Mouse (Mus musculus) midbrain, embryonic 15.5 days (tissue): ENCODE measurements around the gene Fbxo47. TPM values are rescaled to one million over a fixed set of nuclear protein-coding genes. Genes with fewer than 3 reads are reported as not detected.

Source experiments
- ATAC-seq: fragments of 200-750 bp; cut with Nextera tagmentation; replicated peaks from 2 replicates; pipeline ENCODE4 v1.8.0; 2017; ENCODE audit warnings: moderate TSS enrichment
- H3K27ac ChIP-seq: fragments of 300-500 bp; sonication (generic); 2 replicates; pipeline ENCODE4 v1.5.1; 2015; ENCODE audit warnings: mild to moderate bottlenecking, inconsistent platforms
- H3K27me3 ChIP-seq: fragments of 300-500 bp; sonication (generic); replicated peaks from 2 replicates; pipeline ENCODE4 v1.6.1; 2015; ENCODE audit warnings: inconsistent platforms
- H3K36me3 ChIP-seq: fragments of 300-500 bp; sonication (generic); replicated peaks from 2 replicates; pipeline ENCODE4 v1.6.1; 2015; ENCODE audit warnings: inconsistent platforms
- H3K4me1 ChIP-seq: fragments of 300-500 bp; sonication (generic); 2 replicates; pipeline ENCODE4 v1.6.1; 2015; ENCODE audit warnings: inconsistent platforms
- H3K4me2 ChIP-seq: fragments of 300-500 bp; sonication (generic); 2 replicates; pipeline ENCODE4 v1.6.1; 2015; ENCODE audit warnings: inconsistent platforms, mild to moderate bottlenecking, moderate library complexity
- H3K4me3 ChIP-seq: fragments of 300-500 bp; sonication (generic); 2 replicates; pipeline ENCODE4 v1.5.1; 2015; ENCODE audit warnings: mild to moderate bottlenecking, inconsistent platforms
- H3K9ac ChIP-seq: fragments of 300-500 bp; sonication (generic); 2 replicates; pipeline ENCODE4 v1.6.1; 2015; ENCODE audit warnings: mild to moderate bottlenecking, inconsistent platforms
- H3K9me3 ChIP-seq: fragments of 300-500 bp; sonication (generic); 2 replicates; pipeline ENCODE4 v1.6.1; 2016; ENCODE audit warnings: inconsistent platforms
- WGBS: fragments of 180-500 bp; shearing (Covaris S2); methylation state at CpG from one replicate; pipeline ENCODE4 v1.1.7; 2015; ENCODE audit warnings: mixed read lengths; 5-methylcytosine and 5-hydroxymethylcytosine counted together
- polyA plus RNA-seq: library from polyadenylated mRNA; unstranded; fragments of >200 nt; fragmentation: Nextera tagmentation; extraction: Ambion mirVana; gene quantifications from 2 replicates; pipeline ENCODE4 v1.2.1, GENCODE M21; 2015

Fbxo47 gene
- 0.57 and 0.70 TPM in 2 replicates for polyA plus RNA-seq

DNA sequence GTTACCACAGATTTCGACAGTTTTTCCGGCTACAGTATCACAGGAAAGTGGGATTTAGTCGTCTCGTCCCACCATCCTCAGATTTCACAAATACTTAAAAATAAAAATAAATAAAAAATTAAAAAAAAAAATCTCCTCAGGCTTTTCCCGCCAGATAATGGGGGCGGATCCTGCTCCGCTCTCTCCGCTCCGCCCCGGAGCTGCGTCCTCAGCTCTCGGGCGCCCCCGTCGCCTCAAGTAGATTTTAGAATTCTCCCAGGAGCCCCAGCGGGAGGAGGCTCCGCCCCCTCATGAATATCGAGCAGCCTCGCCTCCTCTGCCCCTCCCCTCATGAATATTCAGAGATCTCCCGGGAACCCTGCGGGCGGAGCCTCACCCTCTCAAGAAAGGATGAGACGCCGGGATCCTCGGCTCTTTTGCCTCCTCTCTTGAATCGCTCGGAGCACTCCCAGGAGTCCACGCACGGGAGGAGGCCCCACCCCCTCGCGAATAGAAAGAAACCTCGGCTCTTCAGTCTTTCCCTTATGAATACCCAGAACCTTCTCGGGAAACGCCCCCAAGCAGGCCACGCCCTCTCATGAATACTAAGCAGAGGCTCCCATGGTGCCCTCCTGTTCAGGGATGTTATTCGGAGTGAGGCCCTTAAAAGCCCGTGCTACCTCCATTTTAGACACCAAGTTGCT is at the start of gene Fbxo47:
Fbxo47 (minus strand) TSS at position 237 of the 683 bp plus-strand sequence.
- no peaks in the 10 kb centered on the region for H3K27me3 ChIP-seq
- peak within 1 kb of the TSS; percentile 73 for H3K4me2 ChIP-seq
- no peaks in the 10 kb centered on the region for H3K36me3 ChIP-seq
- H3K9ac ChIP-seq: peak within 1 kb of the TSS; percentile 46
- H3K4me1 ChIP-seq: no peaks in the 10 kb centered on the region
- no peaks in the 10 kb centered on the region for H3K9me3 ChIP-seq
- peak within 1 kb of the TSS; percentile 90 for H3K27ac ChIP-seq
- ATAC-seq: peak; percentile 96
- WGBS: under 1% methylated on average over 37 of the region's 37 CpGs
- H3K4me3 ChIP-seq: peak within 1 kb of the TSS; percentile 66

GRCm38 (mm10) chr11:97933553-97933952 is 49.6 kb upstream of the Fbxo47 start:
- 80% methylated on average over 1 of the region's 1 CpGs for WGBS
- ATAC-seq: no peak
- no peak overlapping the region for H3K27ac ChIP-seq

DNA sequence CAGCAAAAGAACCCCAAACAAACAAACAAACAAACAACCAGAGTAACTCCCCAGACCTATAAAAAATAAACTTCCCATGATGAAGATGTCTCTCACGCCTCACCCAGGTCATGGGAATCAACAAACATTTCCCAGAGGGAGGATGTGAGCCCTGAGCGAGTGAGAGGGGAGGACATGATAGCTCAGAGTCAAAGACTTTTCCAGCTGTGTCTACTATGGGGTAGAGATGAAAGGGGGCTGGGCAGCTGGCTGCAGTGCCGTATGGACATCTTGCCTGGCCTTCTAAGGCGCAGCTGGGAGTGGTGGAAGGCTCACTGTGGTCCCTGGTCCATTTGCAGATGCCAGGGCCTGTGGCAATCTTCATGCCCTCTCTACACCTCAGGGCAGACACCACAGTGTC is 45.0 kb upstream of the Fbxo47 start:
- H3K27me3 ChIP-seq: no peaks in the 10 kb centered on the region
- H3K36me3 ChIP-seq: no peaks in the 10 kb centered on the region
- no peak overlapping the region for H3K4me2 ChIP-seq
- no peaks in the 10 kb centered on the region for H3K4me1 ChIP-seq
- no peaks in the 10 kb centered on the region for H3K9me3 ChIP-seq
- H3K9ac ChIP-seq: no peak overlapping the region
- no peak overlapping the region for H3K4me3 ChIP-seq
- whole genome bisulfite sequencing: 79% methylated on average over 4 of the region's 4 CpGs
- no peak overlapping the region for H3K27ac ChIP-seq
- no peak for ATAC-seq

More at GRCm38 (mm10) chr11:97933553-97933952, 49.6 kb upstream of the Fbxo47 start:
- no peaks in the 10 kb centered on the region for H3K4me1 ChIP-seq
- H3K36me3 ChIP-seq: no peaks in the 10 kb centered on the region
- no peak overlapping the region for H3K4me2 ChIP-seq
- H3K4me3 ChIP-seq: no peak overlapping the region
- H3K9ac ChIP-seq: no peak overlapping the region
- no peaks in the 10 kb centered on the region for H3K9me3 ChIP-seq
- no peaks in the 10 kb centered on the region for H3K27me3 ChIP-seq

DNA sequence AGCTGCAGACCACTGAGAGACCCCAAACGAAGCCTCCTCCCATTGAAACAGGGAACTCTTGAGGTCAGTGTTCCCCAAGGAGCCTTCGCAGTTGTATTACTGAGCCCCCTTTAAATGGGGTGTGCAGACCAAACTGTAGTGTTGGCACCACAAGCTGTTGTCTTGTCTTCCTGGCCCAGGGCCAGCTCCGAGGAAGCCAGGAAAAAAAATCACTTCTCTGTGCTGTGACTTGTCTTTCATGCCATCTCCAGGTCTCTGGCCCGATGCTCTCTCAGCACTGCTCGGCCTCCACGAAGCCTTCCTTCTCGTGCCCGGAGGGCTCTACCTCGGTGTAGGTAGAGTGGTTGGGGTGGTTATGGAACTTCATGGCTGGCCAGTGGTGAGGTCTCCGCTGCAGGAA is 40.3 kb upstream of the Fbxo47 start:
- Histone ChIP-seq H3K36me3 (no peaks in the 10 kb centered on the region), H3K4me1 (no peaks in the 10 kb centered on the region), H3K4me3 (no peak overlapping the region), H3K27me3 (no peaks in the 10 kb centered on the region), H3K4me2 (no peak overlapping the region), H3K9ac (no peak overlapping the region), H3K27ac (no peak overlapping the region), H3K9me3 (no peaks in the 10 kb centered on the region)
- 93% methylated on average over 10 of the region's 10 CpGs for WGBS
- ATAC-seq: no peak

- no peak overlapping the region for H3K4me2 ChIP-seq
- no peaks in the 10 kb centered on the region for H3K9me3 ChIP-seq
- H3K27me3 ChIP-seq: no peaks in the 10 kb centered on the region
- H3K27ac ChIP-seq: no peak overlapping the region
- no peak overlapping the region for H3K4me3 ChIP-seq
- H3K9ac ChIP-seq: no peak overlapping the region
- no peaks in the 10 kb centered on the region for H3K36me3 ChIP-seq
- ATAC-seq: no peak
- 86% methylated on average over 9 of the region's 9 CpGs for WGBS
- H3K4me1 ChIP-seq: no peaks in the 10 kb centered on the region
Observed at GRCm38 (mm10) chr11:97923639-97924038, 39.7 kb upstream of the Fbxo47 start.

GRCm38 (mm10) chr11:97915974-97916503 is 32.1 kb upstream of the Fbxo47 start:
- no peak for ATAC-seq
- no peaks in the 10 kb centered on the region for H3K4me1 ChIP-seq
- no peaks in the 10 kb centered on the region for H3K27me3 ChIP-seq
- no peak overlapping the region for H3K27ac ChIP-seq
- no peak overlapping the region for H3K9ac ChIP-seq
- H3K4me2 ChIP-seq: no peak overlapping the region
- no peaks in the 10 kb centered on the region for H3K9me3 ChIP-seq
- H3K36me3 ChIP-seq: no peaks in the 10 kb centered on the region
- H3K4me3 ChIP-seq: no peak overlapping the region
- 95% methylated on average over 6 of the region's 6 CpGs for WGBS

- Histone ChIP-seq H3K9me3 (no peaks in the 10 kb centered on the region), H3K4me1 (no peaks in the 10 kb centered on the region), H3K9ac (no peak overlapping the region), H3K4me2 (no peak overlapping the region), H3K36me3 (no peaks in the 10 kb centered on the region), H3K4me3 (no peak overlapping the region), H3K27ac (no peak overlapping the region), H3K27me3 (no peaks in the 10 kb centered on the region)
- no peak for ATAC-seq
- WGBS: 87% methylated on average over 2 of the region's 2 CpGs
Observed at GRCm38 (mm10) chr11:97915471-97915870, 31.5 kb upstream of the Fbxo47 start.

GRCm38 (mm10) chr11:97913111-97913510 is 29.2 kb upstream of the Fbxo47 start:
- WGBS: 94% methylated on average over 14 of the region's 14 CpGs
- Histone ChIP-seq H3K4me2 (no peak overlapping the region), H3K36me3 (no peaks in the 10 kb centered on the region), H3K4me1 (no peaks in the 10 kb centered on the region), H3K9me3 (no peaks in the 10 kb centered on the region), H3K9ac (no peak overlapping the region), H3K27me3 (no peaks in the 10 kb centered on the region), H3K27ac (no peak overlapping the region), H3K4me3 (no peak overlapping the region)
- no peak for ATAC-seq

DNA sequence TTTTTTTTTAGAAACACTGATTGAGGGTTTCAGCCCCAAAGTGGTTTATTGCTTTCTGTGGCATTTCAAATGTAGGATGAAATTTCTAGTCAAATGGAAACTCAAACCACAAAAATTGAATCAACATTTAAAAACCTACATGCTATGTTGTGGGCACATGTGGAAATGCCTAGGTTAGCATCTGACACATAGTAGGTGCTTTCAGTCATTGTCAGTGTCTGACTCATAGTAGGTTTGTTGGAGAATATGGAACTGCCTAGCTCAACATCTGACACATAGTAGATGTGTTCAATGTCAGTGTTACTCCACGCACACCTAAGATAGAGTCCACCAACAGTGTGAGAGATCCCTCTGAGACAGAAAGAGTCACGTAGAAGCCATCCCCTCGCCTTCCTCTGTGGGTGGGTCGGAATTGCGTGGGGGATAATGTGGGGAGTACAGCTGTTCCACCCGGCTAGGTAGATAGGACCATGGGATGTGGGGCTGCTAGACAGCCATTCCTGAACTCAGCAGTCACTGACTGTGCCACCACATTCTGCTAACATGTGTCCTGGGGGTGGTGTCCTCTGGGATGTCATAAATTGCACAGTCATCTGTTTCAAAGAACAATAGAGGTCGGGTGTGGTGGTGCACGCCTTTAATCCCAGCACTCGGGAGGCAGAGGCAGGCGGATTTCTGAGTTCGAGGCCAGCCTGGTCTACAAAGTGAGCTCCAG is 24.8 kb upstream of the Fbxo47 start:
- H3K4me1 ChIP-seq: no peaks in the 10 kb centered on the region
- H3K36me3 ChIP-seq: no peaks in the 10 kb centered on the region
- H3K4me3 ChIP-seq: no peak overlapping the region
- WGBS: 90% methylated on average over 11 of the region's 11 CpGs
- H3K4me2 ChIP-seq: no peak overlapping the region
- ATAC-seq: no peak
- no peaks in the 10 kb centered on the region for H3K27me3 ChIP-seq
- H3K27ac ChIP-seq: no peak overlapping the region
- H3K9ac ChIP-seq: no peak overlapping the region
- no peaks in the 10 kb centered on the region for H3K9me3 ChIP-seq

GRCm38 (mm10) chr11:97907935-97908334 is 24.0 kb upstream of the Fbxo47 start:
- H3K9ac ChIP-seq: no peak overlapping the region
- no peaks in the 10 kb centered on the region for H3K36me3 ChIP-seq
- H3K9me3 ChIP-seq: no peaks in the 10 kb centered on the region
- no peak overlapping the region for H3K4me3 ChIP-seq
- H3K27ac ChIP-seq: no peak overlapping the region
- H3K4me2 ChIP-seq: no peak overlapping the region
- no peaks in the 10 kb centered on the region for H3K27me3 ChIP-seq
- 85% methylated on average over 5 of the region's 5 CpGs for WGBS
- no peaks in the 10 kb centered on the region for H3K4me1 ChIP-seq
- no peak for ATAC-seq

DNA sequence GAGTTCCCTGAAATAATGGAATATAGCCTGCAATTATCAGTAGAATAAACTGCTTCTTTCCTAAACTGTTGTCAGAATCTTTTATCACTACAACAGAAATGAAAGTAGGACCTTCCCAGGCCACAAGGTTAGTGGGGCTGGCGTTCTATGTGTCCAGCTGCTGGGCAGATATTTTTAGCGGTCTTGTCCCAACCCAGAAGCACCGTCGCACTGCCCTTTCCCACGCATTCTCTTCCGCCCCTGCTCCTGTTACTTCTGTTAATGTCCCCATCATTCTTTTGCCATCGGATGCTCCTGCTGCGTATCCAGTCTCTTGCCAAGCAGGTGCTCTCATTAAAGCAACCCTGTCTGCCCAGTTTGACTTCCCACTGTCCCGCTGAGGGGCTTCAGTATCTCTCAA is 23.0 kb upstream of the Fbxo47 start:
- H3K4me3 ChIP-seq: no peak overlapping the region
- ATAC-seq: no peak
- no peaks in the 10 kb centered on the region for H3K27me3 ChIP-seq
- H3K9ac ChIP-seq: no peak overlapping the region
- no peaks in the 10 kb centered on the region for H3K36me3 ChIP-seq
- H3K9me3 ChIP-seq: no peaks in the 10 kb centered on the region
- no peak overlapping the region for H3K27ac ChIP-seq
- no peaks in the 10 kb centered on the region for H3K4me1 ChIP-seq
- H3K4me2 ChIP-seq: no peak overlapping the region
- WGBS: 94% methylated on average over 9 of the region's 9 CpGs

DNA sequence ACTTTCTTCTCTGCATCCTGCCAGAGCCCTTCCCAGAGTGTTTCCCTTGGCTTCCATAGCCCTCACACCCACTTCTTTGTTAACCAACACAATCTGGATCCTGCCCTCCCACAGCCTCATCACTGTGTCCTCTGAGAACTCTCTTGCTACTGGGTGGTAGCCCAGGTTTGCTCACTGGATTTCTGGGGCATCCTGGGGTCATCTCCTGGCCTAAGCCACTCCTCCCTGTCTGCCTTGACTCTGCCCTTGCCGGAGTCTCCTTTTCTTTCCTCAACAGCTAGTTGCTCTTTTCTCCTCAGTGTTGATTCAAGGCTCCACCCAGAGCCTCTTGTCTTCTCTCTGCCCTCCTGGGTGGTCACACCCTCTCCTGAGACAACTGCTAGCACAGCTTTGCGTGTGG is 22.0 kb upstream of the Fbxo47 start:
- Histone ChIP-seq H3K9ac (no peak overlapping the region), H3K36me3 (no peaks in the 10 kb centered on the region), H3K27me3 (no peaks in the 10 kb centered on the region), H3K4me3 (no peak overlapping the region), H3K27ac (no peak overlapping the region), H3K4me1 (no peaks in the 10 kb centered on the region), H3K9me3 (no peaks in the 10 kb centered on the region), H3K4me2 (no peak overlapping the region)
- ATAC-seq: no peak
- WGBS: 64% methylated on average over 2 of the region's 2 CpGs

DNA sequence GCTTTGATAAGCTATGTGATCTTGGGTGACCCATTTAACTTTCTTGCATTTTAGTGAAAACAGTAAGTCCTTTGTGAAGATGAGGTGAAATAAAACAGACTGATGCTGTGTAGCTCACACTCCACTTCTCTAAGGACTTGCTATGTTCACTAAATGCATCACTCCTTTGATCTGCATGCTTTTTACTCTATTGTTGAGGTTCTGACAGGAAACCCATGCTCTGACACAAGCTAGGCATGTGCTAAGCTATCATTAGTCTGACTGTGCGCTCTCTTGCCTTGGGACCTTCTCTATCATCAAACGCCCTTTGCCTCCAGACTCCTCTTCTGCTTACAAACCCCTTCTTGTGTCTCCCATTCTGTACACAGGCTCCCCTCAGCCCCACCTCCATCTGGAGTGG is 21.6 kb upstream of the Fbxo47 start:
- no peaks in the 10 kb centered on the region for H3K27me3 ChIP-seq
- no peak overlapping the region for H3K27ac ChIP-seq
- no peak overlapping the region for H3K4me2 ChIP-seq
- H3K4me1 ChIP-seq: no peaks in the 10 kb centered on the region
- no peaks in the 10 kb centered on the region for H3K9me3 ChIP-seq
- no peak overlapping the region for H3K9ac ChIP-seq
- no peak overlapping the region for H3K4me3 ChIP-seq
- H3K36me3 ChIP-seq: no peaks in the 10 kb centered on the region
- ATAC-seq: no peak
- WGBS: 87% methylated on average over 2 of the region's 2 CpGs
